Mouse (Mus musculus): ENCODE data around the gene Ccdc43.

The Ccdc43 gene

DNA sequence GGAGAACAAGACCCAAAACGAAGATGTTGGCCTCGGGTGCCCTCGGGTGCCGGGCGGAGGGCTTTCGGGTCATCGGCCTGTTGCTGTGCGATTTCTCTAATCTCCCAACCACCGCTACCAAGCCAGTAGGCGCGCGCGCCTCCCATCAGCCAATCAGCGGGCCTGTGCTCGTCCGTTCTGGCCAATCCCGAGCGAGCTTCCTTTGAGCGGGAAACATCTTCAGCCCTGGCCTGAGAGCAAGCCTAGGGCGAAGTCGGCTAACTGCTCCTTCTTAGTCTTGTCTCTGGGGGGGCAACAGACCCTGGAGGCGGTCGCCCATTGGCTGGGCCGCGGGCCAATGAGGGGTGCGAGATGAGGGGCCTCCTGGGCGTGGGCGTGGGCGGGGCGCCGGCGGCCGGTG, 32.4 kb downstream of the Ccdc43 start:
- no peak for DNase-seq (ENCODE audit: low spot score)

DNA sequence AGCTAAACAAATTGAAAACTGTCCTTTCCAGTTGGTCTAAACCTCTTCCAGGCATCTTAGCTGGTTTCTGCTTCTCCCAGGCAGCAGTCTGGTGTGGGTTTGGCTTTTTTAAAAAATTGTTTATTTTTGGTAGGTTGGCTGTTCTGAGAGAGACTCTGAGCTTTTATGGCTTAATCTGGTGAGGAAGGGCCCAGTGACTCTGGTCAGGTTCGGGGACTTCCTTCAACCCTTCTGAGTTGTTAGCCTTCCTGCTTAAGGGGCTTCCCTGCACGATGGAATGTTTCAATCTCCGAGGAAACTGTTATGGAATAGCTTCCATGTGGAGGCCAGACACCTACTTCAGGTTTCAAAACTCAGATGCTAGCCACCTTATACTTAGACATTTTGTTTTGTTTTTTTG, 34.2 kb downstream of the Ccdc43 start, which contains the start of gene Meioc:
Meioc (plus strand) TSS at position 301 of the 400 bp plus-strand sequence.
- no peak for DNase-seq (ENCODE audit: low spot score)

DNA sequence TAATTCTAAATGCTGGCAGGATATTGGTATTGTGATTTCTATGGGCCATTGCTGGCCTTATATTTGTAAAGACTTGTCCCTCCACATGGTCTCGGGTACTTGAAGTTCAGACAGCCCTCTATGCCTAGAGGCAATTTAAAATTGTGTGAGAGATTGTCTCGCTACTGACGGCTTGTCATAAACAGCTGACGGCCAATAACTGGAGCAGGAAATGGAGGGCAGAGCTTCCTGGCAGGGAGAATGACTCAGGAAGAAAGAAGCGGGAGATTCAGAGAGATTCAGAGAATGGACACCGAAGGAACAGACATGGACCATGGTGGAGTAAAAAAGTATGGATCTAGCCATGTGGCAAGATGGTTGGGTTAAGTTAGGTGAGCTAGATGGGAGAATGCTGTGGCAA, 40.7 kb downstream of the Ccdc43 start:
- no peak for DNase-seq (ENCODE audit: low spot score)

DNA sequence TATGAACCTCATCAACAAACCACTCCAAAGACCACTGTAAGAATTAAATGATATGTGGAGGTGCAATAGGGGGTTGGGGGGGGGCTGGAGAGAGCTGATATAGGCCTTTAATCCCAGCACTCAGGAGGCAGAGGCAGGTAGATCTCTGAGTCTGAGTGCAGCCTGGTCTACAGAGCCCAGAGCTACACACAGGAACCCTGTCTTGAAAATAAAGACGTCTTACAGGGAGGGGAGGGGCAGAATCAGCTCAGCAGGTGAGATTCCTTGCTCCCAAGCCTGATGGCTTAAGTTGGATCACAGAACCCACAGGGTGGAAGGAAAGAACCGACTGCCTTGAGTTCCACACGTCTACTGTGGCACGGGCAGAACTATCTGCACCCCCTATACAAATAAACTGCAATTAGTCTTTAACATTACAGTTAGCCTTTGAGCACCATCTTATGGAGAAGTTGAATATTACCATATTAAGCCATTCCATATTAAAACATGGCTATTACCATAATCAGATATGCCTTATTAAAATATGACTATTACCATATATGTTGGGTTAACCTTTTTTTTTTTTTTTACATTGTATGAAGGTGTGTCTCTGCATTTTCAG, 41.2 kb downstream of the Ccdc43 start:
- no peak for DNase-seq (ENCODE audit: low spot score)

DNA sequence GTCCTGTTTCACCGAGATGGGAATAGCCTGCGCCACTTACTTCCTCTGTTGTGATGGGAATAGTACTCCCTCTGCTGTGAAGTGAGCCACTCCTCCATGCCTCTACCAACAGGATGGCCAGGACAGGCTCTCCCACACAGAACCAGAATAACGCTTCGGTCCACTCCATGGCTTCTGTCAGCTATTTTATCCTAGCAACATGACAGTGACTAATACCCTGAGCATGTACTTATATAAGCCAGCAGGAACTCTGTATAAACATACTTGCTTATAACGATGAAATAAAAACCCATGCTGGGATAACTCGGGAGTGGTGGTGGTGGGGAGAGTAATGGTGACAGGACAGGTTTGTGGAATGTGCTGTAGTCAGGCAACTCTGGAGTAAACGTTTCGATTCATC, 41.7 kb downstream of the Ccdc43 start:
- DNase-seq (ENCODE audit: low spot score) = no peak

DNA sequence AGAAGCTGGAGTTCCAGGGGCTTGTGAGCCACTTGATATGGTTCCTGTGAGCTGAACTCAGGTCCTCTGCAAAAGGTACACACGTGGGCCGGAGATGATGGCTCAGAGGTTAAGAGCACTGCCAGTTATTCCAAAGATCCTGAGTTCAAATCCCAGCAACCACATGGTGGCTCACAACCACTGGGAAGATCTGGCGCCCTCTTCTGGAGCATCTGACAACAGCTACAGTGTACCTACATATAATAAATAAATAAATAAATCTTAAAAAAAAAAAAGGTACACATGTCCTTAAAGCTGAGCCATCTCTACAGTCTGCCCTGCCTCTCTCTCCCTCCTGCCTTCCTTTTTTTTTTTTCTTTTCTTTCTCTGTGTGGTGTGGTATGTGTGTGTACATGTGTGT, 44.7 kb downstream of the Ccdc43 start:
- DNase-seq (ENCODE audit: low spot score) = no peak

DNA sequence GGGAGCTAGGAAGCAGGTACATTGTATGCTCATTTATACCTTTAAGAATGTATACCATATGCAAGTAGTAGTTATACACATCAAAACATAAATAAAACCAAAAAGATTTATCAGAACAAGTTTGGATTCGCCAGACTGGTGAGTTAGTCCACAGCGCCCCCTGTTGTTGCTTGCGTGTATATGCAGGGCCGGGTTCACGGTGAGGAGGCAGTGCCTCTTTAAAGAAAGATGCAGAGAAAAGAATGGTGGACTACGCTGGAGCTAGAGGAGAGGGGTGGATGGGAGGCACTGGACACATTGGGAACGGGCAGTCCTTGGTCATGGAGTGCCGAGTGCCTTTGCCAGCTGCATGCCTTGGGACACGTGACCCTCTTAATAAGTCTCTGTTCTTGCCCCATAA, 46.2 kb downstream of the Ccdc43 start:
- DNase-seq (ENCODE audit: low spot score) = peak; percentile 19

DNA sequence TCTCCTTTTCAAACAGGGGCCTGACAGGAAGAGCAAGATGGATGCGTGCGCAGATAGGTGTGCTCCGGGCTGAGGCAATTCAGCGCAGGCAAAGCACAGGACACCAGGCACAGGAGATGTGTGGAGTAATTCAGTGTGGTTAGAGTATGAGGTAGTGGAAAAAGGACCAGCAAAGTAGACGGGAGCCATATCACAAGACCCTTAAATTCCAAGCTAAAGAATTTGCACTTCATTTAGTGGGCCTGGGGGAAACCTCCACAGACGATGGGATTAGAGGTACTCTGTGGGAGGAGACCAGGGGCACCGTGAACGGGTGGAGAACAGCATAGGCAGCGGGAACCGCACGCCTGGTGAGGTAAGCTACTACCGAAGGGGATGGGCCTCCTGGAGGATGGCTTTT, 49.7 kb downstream of the Ccdc43 start:
- DNase-seq (ENCODE audit: low spot score) = no peak

DNA sequence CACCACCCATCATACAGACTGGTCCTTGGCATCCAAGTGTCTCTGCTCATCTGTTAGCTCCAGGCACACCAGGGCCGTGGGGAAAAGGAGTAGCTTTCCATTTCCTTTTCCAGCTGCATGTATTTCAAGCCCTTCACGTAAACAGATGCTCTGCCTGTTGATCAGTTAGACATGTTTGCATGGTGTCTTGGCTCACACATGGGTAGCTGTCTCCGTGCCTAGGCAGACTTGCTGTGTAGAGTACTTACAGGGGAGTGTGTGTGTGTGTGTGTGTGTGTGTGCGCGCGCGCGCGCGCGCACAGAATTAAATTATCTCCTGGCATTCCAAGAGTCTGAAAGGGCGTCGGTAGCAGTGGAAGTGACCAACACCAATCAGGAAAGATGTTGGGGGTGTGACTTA, 51.4 kb downstream of the Ccdc43 start:
- DNase-seq (ENCODE audit: low spot score) = no peak

DNA sequence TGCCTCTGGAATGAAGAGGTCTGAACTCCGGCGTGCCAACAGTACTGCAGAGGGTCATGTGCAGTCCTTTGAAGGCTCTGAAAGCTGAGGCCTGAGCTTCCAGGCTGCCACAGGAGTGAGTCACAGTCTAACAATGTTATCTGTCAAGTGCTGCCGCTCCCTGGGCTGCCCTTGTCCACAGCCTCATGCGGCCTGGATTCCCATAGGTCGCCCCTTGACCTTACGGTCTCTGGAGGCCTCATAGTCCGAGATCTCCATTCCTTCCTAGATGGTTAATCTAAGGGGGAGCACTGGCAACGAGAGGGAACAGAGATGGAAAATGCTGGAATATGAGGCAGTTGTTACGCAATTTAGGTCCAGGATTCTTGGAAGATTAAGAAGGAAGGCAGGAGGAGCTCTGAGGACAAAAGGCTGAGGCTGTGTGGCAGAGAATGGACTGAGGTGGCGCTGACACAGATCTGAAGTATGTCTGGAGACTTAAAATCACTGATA, 53.6 kb downstream of the Ccdc43 start:
- no peak for DNase-seq (ENCODE audit: low spot score)

DNA sequence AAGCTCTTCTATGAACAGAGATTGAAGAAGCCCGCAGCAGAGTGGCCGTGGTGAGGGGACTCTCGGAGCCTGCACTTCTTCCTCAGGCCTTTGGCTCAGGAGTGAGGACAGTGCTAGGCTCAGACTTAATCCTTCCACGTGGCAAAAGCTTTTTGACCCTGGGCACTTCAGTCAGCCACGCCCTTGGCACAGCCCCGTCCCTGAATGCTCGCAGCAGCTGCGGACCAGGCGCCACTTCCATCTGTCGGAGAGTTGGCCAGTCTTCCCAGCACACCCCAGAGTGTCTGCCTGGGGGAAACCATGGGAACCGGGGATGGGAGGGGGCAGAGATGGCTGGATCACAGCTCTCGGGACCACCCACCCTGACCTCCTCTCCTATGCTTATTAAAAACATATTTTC, 60.7 kb downstream of the Ccdc43 start:
- no peak for DNase-seq (ENCODE audit: low spot score)
